Mouse (Mus musculus) liver, adult 2 months (tissue): ENCODE measurements at regions not wholly inside any gene's neighbourhood (a gene's known extent, or its start where the extent isn't known, plus 50 kb on each side); places are given as distances from the start of the nearest gene placed in this dataset.

Experiments used
- CTCF ChIP-seq: fragments of 200-500 bp; IDR thresholded peaks from 2 replicates; pipeline ENCODE4 v1.5.1; 2011; ENCODE audit warnings: low read depth, low read length, control low read depth
- POLR2A ChIP-seq: fragments of 200-500 bp; IDR thresholded peaks from 2 replicates; pipeline ENCODE4 v1.6.1; 2011; ENCODE audit warnings: low read length, control low read depth; ENCODE audit not compliant: insufficient read depth; ENCODE audit errors: extremely low read depth

- no peak for TF ChIP-seq POLR2A
- no peak for TF ChIP-seq CTCF
Observed at GRCm38 (mm10) chr4:131638105-131638504, 200.0 kb downstream of the Ptpru start.
